8 mouse cellular contexts compared by ENCODE assay signal in genomic region chr8:102780899-102781298, GRCm38 (mm10). TPM values are rescaled to one million over a fixed set of nuclear protein-coding genes. Genes with fewer than 3 reads are reported as not detected.
DNase-seq lines count a peak whose midpoint lies in the region; ATAC-seq and TF ChIP-seq lines count a peak whose summit lies in the region.

No protein-coding gene starts in this region.

- ATAC-seq in G1E (ENCODE audit: extremely low read depth, insufficient number of reproducible peaks, low FRiP score, poor library complexity, severe bottlenecking), result no peak
- peak; percentile 43 for ATAC-seq in forebrain, embryonic 13.5 days
- 0 out of 2 replicates have a peak, but pooled peaks have one; percentile 5 for ATAC-seq in lung, embryonic 14.5 days (ENCODE audit: insufficient read depth)
- no peak for ATAC-seq in inflammation-experienced regulatory T-cells, adult 6 months

- peak; percentile 17; the same call in 1 of the 2 replicates for TF ChIP-seq CTCF in G1E (IDR thresholded peaks at IDR 0.05; ENCODE audit: low read depth, low read length)
- peak; percentile 99 for TF ChIP-seq CTCF in layer of hippocampus, adult 2 months (conservative IDR thresholded peaks at IDR 0.05)
- peak; percentile 94 for TF ChIP-seq CTCF in lung, embryonic 14.5 days (IDR thresholded peaks at IDR 0.05; ENCODE audit: low read depth)

- H3K9me3 ChIP-seq in G1E (replicated peaks), result peaks cover 32% of the 10 kb centered on the region
- no peaks in the 10 kb centered on the region for H3K9me3 ChIP-seq in forebrain, embryonic 13.5 days (replicated peaks)
- no peaks in the 10 kb centered on the region for H3K9me3 ChIP-seq in lung, embryonic 14.5 days (ENCODE audit: low read depth, low read length)

- H3K4me3 ChIP-seq in G1E (ENCODE audit: low read depth, low read length), result no peak overlapping the region
- H3K4me3 ChIP-seq in forebrain, embryonic 13.5 days, result peak overlapping the region; percentile 39
- peak overlapping the region; percentile 58 for H3K4me3 ChIP-seq in layer of hippocampus, adult 2 months
- H3K4me3 ChIP-seq in lung, embryonic 14.5 days (ENCODE audit: low read depth, low read length), result peak overlapping the region; percentile 85

- no peak for DNase-seq in G1E (ENCODE audit: low spot score)
- DNase-seq in c-Kit-positive CD71-positive TER-119-positive erythroid progenitor cells, embryonic 14.5 days (ENCODE audit: low spot score), result peak; percentile 12
- DNase-seq in heart, postnatal 14 days, result peak; percentile 70 to 86
- DNase-seq in layer of hippocampus, adult 2 months (ENCODE audit: low spot score in 2 of 2), result peak; percentile 79 to 87
- peak; percentile 97 for DNase-seq in lung, embryonic 14.5 days
- peak; percentile 59 for DNase-seq in ovary, postnatal 10 days (ENCODE audit: low spot score)

- WGBS in forebrain, embryonic 13.5 days, result under 1% methylated on average over 12 of the region's 12 CpGs
- under 1% methylated on average over 12 of the region's 12 CpGs for WGBS in lung, embryonic 14.5 days

- intact Hi-C loops in heart, postnatal 14 days (cut with DNase I), result loop anchor here (2.0 to 5.0 kb wide), 3 partner anchors 266 to 1246 kb away; no protein-coding TSS in a partner anchor

- no peak overlapping the region; the same call in 1 of the 2 replicates for H3K27ac ChIP-seq in forebrain, embryonic 13.5 days
- peak overlapping the region; percentile 88 for H3K27ac ChIP-seq in layer of hippocampus, adult 2 months
- peak overlapping the region; percentile 43; the same call in 1 of the 2 replicates for H3K27ac ChIP-seq in lung, embryonic 14.5 days (ENCODE audit: low read depth)

- H3K9ac ChIP-seq in forebrain, embryonic 13.5 days, result peak overlapping the region; percentile 38; the same call in 1 of the 2 replicates
- H3K9ac ChIP-seq in lung, embryonic 14.5 days, result peak overlapping the region; percentile 99

- no peaks in the 10 kb centered on the region for H3K36me3 ChIP-seq in G1E (replicated peaks)
- no peaks in the 10 kb centered on the region for H3K36me3 ChIP-seq in forebrain, embryonic 13.5 days (ENCODE audit: poor library complexity, severe bottlenecking)
- H3K36me3 ChIP-seq in lung, embryonic 14.5 days (ENCODE audit: insufficient read depth), result peaks cover 36% of the 10 kb centered on the region

- peak overlapping the region; percentile 65 for H3K4me2 ChIP-seq in forebrain, embryonic 13.5 days
- H3K4me2 ChIP-seq in lung, embryonic 14.5 days, result peak overlapping the region; percentile 82

- H3K4me1 ChIP-seq in G1E (ENCODE audit: insufficient read depth, low read depth, low read length), result no peaks in the 10 kb centered on the region
- H3K4me1 ChIP-seq in forebrain, embryonic 13.5 days, result peaks cover 24% of the 10 kb centered on the region
- H3K4me1 ChIP-seq in lung, embryonic 14.5 days (ENCODE audit: insufficient read depth), result no peaks in the 10 kb centered on the region

- H3K27me3 ChIP-seq in G1E (ENCODE audit: insufficient read depth, low read length), result no peaks in the 10 kb centered on the region
- peaks cover 3% of the 10 kb centered on the region for H3K27me3 ChIP-seq in forebrain, embryonic 13.5 days
- H3K27me3 ChIP-seq in lung, embryonic 14.5 days (ENCODE audit: insufficient read depth, low read length), result no peaks in the 10 kb centered on the region

RNA-seq across cellular contexts. Expression of gene Cdh11, which starts 4.5 kb away (rescaled TPM):
- total RNA-seq in G1E (2014; fragmentation: Nextera tagmentation) (not detected in 2 replicates), G1E (2017) (0.06 and 0.11 TPM in 2 replicates)
- not detected in 2 replicates for polyA plus RNA-seq in G1E (2012)
- polyA plus RNA-seq in forebrain, embryonic 13.5 days (2015; fragmentation: Nextera tagmentation; extraction: Ambion mirVana), result 23.7 and 24.1 TPM in 2 replicates
- total RNA-seq in heart, postnatal 14 days (2021), result 10 to 100 TPM; 24.1 to 27.6 TPM
- 10 to 100 TPM; 70.5 to 77.3 TPM for total RNA-seq in layer of hippocampus, adult 2 months (2021)
- polyA plus RNA-seq in lung, embryonic 14.5 days (2014; fragmentation: Nextera tagmentation; extraction: Ambion mirVana), result 249 and 263 TPM in 2 replicates
- polyA plus RNA-seq in inflammation-experienced regulatory T-cells, adult 6 months (2017; shearing (Covaris generic)), result under 1 TPM; 0.11 to 0.27 (median 0.14) TPM

Comparison
In these comparisons a context has a peak if more than half of its experiments do, and no peak if none do; other contexts are left out.
1. ATAC-seq: peak in forebrain, embryonic 13.5 days (single experiment) and lung, embryonic 14.5 days (single experiment); none in G1E (single experiment) and inflammation-experienced regulatory T-cells, adult 6 months (single experiment).
2. CTCF ChIP-seq: peak in every context shown above with its lines; median percentile 99 in layer of hippocampus, adult 2 months; 94 in lung, embryonic 14.5 days; 17 in G1E.
3. RNA of gene Cdh11, which starts 4.5 kb away (polyA plus RNA-seq): 249 to 263 TPM in lung, embryonic 14.5 days and 23.7 to 24.1 TPM in forebrain, embryonic 13.5 days; 0.11 to 0.27 TPM in inflammation-experienced regulatory T-cells, adult 6 months and not detected in G1E; every median in the first group is over 10 times any median in the second.